Mouse (Mus musculus): ENCODE data around the gene 4930412O13Rik.

4930412O13Rik gene
- long read RNA-seq, experiment 1, result 0 reads
- long read RNA-seq, experiment 2, result 0 reads

DNA sequence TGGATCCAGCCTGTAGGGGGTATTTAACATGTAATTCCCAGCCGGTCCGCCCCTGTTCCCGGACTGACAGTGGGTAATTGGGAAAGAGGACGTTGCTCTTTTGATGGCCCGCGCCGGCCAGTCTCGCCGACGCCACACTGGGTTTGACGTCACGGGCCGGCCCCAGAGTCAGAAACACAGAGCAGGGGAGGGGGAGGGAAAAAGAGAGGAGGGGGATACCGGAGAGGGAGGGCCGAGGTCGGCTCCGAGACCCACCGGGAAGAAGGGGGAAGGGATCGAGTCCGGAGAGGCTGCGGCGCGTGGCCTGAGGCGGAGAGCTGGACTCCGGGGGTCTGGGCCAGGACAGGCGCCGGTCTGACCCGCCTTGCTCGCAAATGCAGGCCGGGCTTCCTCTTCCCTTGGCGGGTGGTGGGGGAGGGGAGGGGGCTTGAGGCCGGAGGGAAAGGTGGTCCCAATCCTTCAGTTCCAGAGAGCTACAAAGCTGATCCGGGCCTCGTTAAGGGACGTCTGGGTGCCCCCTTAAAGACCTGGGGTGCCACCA is at the start of gene 4930412O13Rik:
4930412O13Rik (plus strand) TSS at position 202 of the 541 bp plus-strand sequence.
- intact Hi-C loops (cut with DNase I), result loop anchor here (10.0 kb wide), 2 partner anchors 1126 to 1206 kb away; no protein-coding TSS in a partner anchor

DNA sequence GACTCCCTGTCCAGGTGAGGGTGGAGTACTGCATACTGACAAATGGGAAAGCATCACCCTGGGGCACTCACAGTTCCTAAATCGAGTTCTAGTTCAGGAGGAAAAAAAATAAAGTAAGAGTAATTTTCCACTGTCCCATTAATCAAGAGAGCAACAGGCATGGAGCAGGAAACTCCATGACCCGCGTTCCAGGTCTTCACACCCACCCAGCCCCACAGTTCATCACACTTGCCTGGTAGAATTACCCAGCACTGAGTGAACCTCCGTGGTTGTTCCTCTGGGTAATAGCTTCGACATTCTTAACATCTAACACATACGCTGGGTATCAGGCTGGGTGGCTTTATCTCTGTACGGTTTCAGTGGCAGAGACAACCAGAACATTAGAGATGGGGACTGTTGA is 47.3 kb upstream of the 4930412O13Rik start:
- intact Hi-C loops (cut with DNase I), result no loop called here

DNA sequence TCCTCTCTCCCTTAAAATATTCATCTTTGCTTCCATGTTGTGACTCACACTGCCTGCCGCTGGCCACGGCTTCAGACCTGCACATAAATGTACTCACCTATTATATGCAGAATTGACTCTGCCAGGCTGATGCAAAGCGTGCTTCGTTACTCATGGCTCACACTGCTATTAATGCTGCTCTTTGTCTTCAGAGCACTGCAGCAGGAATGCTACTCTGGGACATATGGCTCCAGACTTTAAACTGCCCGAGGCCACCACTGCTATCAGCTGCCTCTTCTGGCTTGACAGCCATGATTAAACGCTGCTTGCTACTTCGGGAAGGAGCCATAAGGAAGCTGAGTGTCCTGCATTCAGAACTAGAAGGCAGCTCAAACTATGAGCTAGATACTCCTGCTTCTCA is 45.9 kb upstream of the 4930412O13Rik start:
- intact Hi-C loops (cut with DNase I), result no loop called here

DNA sequence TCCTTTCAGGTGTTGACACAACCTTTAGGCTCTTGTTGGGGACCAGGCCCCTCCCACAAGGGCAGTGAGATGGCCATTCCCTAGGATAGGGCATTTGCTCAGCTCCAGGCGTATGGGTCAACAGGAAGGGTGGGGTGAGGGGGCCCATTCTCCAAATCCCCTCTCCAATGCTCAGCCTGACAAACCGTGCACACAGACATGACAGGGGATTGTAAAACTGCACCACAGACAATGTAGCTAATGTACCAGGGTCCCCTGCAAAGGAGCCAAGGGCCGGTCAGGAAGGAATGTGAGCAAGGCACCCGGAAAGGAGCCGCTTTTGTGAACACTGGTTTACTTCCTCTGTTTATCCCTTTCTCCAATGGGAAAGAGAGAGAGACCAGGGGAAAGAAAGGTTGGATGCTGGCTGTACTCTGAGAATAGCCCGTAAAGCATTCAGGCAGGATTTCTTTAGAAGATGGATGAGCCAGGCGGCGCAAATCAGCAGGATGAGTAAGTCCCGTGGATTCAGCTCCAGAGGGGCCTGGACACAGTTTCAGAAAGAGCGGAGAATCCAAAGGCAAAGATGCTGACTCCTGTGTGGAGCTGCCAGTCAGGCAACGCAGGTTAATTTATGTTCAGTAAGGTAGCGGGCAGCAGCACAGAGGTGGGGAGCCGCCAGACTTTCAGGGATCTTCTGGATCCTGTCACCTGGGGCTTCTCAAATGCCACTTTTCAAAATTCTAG is 28.0 kb upstream of the 4930412O13Rik start:
- intact Hi-C loops (cut with DNase I), result no loop called here

DNA sequence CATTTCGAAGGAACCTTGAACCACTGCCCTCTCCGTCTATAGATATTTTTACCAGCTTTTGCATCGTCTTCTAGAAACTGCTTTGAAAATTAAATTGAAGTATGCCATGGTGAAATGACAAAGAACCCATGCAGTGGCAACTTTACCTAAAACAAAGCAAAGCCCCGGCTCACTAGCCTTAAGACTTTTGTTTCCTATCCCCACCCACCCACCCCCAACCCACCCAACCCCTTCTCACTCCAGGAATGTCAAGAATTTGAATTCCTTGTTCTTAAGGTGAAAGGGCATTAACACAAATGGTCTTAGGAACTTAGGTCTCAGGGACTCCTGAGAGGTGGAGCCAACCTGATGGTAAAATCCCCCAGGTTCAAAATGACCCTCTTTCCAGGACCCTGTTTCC is 25.2 kb upstream of the 4930412O13Rik start:
- intact Hi-C loops (cut with DNase I), result no loop called here

DNA sequence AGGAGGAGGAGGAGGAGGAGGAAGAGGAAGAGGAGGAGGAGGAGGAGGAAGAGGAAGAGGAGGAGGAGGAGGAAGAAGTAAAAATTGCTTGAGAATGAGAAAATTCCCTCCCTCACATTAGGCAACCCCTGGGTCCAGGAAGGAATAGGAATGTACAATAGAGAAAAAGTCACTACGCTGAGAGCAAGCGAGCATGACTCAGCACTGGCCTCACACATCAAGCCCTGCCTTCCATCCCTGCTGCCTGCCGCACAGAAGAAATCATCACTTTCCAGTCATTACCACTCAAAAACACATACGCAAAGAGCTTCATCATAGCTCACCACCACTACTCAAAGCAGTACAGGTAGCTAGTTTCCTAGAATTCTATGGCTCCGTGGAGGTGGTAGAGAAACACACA is 20.4 kb upstream of the 4930412O13Rik start:
- intact Hi-C loops (cut with DNase I), result no loop called here

DNA sequence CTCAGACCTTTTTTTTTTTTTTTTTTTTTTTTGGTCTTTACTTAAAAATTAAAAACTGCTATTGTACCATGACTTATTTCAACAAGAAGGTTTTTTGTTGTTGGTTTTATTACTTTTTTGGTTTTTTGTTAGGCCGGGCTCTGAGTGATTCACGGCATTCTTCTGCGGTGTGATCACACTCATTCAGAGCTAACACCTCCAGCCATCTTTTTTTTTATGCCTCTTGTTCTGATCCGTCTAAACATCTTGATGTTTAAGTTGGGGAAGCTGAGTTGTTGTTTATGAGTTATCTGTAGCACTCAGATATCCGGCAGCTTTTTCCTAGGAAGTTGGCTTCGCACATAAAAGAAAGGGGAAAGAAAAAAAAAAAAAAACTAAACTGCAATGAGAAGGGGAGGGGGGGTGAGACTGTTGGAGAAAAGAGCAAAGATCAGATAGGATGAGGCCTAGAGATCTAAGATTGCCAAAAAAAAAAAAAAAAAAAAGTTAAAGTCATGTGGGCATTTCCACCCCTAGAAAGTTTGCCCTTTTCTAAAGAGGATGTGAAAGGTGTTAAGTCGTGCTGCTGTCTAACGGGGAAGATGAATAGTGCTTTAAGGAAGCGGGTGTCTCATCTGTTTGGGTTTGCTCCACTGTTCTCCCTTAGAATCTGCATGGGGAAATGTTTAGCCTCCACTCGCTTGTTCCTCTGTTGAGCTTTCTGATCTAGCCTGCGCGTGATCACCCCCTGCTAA is 13.8 kb upstream of the 4930412O13Rik start:
- intact Hi-C loops (cut with DNase I), result no loop called here

DNA sequence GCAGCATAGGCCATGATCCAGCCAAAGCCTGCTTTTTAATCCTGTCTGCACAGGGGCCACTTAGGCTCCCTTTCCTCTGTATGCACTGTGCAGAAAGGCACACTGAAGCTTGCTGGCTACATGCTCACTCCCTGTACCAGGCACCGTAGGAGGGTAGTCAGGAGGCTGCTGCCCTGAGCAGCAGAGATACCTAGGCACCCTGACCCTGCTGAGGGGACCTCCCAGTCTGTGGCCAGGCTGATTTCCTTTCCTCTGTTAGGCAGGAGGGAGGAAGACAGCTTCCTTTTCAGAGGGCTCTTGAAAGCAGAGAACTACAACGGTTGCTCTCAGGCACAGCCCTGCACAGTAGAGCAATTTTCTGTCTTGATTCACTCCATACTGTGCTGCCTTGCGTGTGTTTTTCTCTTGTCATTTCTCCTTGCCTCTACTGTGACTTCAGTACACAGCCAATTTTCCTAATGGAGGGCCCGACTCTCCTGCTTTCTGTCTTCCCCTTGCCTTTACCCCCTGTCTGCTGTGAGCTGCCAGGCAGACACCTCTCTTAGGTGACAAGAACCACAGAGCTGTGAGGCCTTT is 9.8 kb upstream of the 4930412O13Rik start:
- intact Hi-C loops (cut with DNase I), result no loop called here

DNA sequence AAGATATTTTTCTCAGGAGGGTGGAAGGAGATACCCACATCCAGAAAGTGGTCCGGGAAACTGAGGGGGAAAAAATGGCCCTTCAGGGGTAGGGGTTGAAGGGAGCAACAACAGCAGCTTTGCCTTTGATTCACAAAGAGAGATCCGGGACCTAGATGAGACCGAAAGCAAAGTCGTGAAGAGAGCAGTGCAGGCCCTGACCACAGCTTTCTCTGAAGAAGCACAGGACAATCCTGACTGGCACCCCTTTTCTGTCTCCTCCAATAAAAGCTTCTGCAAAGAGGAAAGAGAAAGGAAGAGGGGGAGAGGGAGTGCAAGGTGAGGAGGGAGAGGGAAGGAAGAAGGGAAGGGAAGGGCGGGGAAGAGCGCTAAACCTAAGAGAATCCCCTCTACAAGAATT is 9.3 kb upstream of the 4930412O13Rik start:
- intact Hi-C loops (cut with DNase I), result no loop called here

DNA sequence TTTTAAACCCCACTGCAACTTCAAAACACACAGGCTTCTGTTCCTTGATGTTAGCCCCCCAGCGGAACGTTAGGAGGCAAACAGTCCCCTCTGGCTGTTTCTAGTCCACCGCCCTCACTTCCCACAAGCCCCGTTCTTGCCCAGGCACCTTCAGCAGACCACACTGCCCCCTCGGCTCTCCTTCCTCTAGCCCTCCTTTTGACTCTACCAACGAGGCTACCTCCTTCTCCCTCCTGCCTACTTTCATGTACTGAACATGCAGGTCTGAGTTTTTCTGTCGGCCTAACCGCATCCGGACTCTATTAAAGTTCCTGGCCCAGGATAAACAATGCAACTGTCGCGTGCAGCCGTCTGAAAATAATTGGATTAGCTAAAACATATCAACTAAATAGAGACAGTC is 8.4 kb upstream of the 4930412O13Rik start:
- intact Hi-C loops (cut with DNase I), result no loop called here

DNA sequence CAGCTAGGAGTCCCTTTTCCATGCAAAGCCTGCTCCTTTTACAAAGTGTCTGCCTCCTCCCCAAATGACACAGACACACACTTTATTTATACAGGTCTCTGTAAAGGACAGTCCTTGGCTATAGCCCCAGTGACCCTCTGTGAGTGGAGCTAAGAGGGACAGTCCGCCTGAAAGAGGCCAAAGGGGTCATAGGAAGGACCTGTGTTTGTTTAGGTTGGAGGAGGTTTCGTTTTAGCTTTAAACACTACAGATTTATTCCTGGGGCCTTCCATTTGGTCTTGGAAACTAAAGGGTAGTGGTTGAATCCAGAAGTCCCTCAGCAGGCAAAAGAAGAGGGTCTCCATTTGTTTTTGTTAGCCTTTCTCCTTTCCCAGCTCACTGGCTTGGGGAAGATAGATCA is 7.3 kb upstream of the 4930412O13Rik start:
- intact Hi-C loops (cut with DNase I), result no loop called here

DNA sequence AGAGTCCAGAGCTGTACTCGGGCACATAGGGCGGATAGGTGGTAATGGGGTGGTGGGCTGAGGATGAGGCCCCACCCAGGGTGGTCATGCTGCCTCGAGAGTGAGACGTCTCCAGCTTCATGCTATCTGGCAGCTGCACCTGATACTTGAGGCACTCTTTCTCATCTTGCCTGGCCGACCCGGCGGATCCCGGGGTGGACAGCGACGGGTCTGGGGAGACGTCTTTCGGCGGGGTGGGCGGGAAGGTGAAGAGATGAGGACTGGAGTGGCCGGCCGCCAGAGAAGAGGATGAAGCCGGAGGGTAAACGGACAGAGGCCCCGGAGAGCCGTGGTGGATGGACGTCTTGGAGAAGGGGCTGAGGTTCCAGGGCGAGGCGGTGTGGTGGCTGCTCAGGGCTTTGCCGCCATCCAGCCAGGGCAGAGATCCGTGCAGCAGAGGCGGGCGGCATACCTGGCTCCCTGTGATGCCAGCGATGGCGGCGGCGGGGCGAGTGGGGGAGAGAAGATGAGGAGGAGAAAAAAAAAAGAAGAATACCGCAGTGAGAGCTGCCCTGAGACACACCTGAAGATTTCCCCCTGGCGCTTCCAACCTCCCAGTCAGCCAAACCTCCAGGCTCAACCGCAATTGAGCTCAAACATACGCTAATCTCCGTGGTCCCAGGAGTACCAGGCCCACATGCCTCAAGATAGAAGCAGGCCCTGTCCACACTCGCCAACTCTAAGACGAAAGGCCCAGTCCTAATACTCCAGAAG is 6.4 kb upstream of the 4930412O13Rik start:
- intact Hi-C loops (cut with DNase I), result no loop called here

DNA sequence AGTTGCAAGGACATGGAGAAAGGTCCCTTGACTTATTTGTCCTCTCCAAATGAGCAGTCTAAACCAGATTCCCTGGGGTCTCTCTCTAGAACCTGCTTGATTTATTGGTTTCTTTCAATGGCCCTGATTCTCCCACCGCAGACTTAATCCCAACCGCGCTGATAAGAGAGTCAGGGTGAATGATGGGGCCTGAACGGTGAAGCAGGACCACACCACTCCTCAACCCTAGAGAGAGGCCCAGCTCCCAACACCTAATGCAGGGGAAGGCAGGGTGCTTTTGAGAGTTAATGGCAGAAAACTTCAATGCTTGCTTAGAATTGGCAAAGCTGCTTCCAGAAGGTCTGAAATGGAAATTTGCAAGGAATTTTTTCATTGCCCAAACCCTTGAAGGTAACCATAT is 5.8 kb upstream of the 4930412O13Rik start:
- intact Hi-C loops (cut with DNase I), result no loop called here

DNA sequence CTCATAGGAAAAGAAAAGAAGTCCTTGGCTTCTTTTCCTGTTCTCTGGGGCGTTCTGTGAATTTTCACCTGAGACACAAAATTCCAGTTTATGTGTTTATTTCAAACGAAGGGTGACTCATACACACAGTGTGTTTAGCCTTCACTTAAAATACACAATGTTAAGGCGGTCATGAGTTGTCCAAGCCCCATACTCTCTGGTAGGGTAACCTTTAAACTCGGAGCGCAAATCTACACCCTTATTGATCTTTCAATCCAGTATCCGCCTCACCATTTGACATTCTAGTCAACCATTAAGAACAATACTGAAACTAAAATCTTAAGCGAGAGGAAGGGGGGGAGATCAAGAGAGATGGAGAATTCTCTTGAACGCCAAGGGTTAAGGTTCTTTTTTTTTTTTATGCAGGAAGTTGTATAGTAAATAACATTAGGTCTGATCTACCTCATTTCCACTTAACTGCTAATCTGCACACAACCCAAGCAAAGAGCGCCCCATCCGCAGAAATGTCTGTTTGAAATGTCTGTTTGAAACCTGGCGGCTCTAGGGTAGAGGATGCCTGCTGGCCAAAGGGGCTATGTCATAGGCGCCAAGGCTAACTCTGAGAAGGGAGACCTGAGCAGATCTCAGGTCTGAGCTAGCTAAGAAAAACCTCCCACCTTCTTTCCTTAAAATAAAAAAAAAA is 5.2 kb upstream of the 4930412O13Rik start:
- intact Hi-C loops (cut with DNase I), result no loop called here

DNA sequence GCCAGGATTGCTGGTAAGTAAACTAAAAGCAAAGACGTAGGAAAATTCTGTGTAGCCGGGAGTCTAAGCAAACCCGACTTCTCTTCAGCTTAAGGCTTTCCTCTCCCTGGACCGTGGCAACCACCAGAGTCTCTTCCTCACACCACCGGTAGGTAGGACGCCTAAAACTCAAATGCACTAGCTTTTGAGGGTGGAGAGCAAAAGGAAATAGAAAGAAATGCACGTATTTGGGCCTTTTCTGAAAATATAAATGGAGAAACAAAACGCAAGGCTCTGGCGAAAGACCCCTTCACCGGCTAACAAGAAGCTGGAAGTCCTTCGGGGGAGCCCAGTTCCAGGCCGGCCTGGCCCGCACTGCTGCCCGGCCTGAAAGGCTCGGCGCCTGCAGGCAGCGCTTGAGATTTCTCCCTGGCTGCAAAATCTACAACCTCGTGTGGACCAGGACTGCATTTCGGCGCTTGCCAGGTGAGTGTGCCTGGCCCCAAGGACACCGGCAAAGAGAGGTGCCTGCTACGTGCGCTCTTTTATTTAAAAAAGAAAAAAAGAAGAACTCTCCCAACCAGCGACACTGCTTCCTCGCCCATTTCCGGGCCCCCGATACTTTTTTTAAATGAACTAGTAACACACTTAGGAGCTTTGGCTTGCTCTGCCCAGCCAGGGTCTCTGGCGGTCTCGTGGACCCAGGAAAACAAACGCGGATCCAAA is 4.3 kb upstream of the 4930412O13Rik start:
- intact Hi-C loops (cut with DNase I), result no loop called here

DNA sequence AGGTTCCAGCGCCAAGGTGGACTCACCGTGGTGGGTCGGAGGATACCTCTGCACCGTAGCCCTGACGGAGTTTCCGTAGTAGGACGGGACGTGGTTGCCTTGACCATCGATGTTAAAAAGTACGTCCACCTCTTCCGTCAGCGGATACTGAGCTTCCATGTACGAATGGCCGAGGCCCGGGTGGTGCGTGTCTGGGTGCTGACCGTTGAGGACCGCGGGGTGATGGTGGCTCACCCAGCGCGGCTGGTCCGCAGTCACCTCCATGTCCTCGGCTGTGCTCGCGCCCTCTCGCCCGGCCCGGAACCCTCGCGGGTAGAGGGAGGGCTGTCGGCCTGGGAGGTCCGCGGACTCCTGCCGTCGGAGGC is 3.7 kb upstream of the 4930412O13Rik start:
- intact Hi-C loops (cut with DNase I), result no loop called here

DNA sequence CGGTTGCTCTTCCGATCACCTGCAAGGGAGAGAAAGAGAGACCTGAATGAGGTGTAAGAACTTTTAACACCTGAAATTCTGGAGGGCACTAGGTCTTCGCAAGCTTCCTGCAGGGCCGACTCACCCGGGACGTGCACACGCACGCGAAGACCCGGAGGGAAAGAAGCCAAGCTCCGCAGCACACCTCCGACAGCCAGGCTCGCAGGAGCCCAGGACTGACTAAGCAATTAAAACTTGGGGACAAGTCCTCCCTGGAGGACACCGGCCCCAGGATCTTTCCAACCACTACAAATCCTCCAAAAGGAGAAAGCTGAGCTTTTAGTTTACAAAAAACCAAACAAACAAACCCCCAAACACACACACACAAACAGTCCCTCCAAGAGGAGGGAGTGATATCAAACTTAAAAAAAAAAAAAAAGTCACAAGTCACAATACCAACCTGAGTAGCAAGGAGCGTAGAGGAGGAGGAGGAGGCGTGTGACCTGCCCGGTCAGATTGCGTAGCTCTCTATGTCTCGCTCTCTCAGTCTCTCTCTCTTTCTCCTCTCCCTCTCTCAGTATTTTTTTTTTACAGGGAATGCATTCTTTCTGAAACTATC is 3.0 kb upstream of the 4930412O13Rik start:
- intact Hi-C loops (cut with DNase I), result no loop called here

DNA sequence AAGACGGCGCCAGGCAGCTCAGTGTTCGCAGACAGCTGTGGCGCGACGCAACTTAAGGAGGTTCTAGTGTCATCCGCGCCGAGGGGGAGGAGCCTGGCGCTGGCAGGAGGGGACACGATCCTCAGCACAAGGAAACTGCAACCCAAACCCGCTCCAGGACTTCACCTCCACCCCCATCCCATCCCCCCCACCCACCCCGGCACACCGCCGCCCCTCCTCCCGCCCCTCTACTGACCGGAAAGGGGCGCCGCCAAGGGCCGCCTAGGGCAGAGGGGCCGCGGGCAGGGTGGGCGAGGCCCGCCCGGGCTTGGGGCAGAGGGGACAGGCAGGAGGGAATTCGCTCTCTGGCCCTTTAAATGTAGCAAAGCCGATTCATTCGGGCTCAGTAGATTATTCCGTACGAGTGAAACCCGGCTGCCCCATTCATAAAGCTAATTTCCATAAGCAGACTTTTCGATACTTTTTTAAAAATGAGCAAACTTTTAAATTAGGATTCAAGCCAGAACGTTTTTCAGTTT is 2.4 kb upstream of the 4930412O13Rik start:
- intact Hi-C loops (cut with DNase I), result no loop called here

DNA sequence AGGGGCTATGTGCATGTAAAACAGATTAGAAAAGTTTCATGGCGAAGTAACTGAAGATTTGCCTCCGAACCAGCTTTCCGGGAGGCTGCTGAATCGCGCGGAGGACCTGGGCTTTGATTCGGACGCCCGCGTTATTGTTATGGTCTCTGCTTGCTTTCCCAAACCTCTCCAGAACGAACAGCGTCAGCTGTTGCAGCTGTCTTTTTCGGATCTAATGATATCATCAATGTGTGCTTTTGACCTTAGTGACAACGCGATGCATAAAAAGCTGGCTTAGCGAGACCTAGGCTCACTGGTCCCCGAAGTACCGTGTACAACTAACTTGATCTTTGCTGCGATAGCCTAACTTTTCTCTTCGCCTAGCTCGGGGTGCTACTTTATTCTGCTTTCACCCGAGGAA is 2.0 kb upstream of the 4930412O13Rik start:
- intact Hi-C loops (cut with DNase I), result no loop called here

DNA sequence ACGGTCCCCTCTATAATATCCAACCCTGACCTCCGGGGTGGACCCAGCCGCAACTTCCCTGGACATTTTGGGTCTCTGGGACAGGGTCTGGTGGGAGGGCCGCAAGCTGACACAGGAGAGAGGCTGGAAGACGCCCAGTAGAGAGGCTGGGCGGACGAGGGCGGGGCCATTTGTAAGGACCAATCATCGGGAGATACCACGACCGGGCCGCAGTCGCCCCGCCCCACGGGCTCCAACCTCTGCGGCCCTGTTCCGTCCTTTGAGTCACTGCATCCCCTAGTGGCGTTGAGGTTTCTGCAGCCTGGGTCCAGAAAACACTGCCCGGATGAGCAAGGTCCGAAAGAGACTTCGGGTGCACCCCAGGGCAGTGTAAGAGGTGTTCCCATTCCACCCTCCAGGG is 1.6 kb upstream of the 4930412O13Rik start:
- intact Hi-C loops (cut with DNase I), result no loop called here
